Mouse (Mus musculus) limb, embryonic 10.5 days (tissue): ENCODE measurements at regions not wholly inside any gene's neighbourhood (a gene's known extent, or its start where the extent isn't known, plus 50 kb on each side); places are given as distances from the start of the nearest gene placed in this dataset.

ENCODE experiments used
- DNase-seq: peaks from one replicate; pipeline ENCODE4 v3.0.0-alpha.2; 2017; ENCODE audit warnings: low spot score
- H3K27ac ChIP-seq: fragments of 300-500 bp; sonication (generic); 2 replicates; pipeline ENCODE4 v1.5.1; 2016; ENCODE audit warnings: mild to moderate bottlenecking
- H3K27me3 ChIP-seq: fragments of 300-500 bp; sonication (generic); 2 replicates; pipeline ENCODE4 v1.6.1; 2016; ENCODE audit warnings: low read depth, mild to moderate bottlenecking; ENCODE audit not compliant: poor library complexity, severe bottlenecking
- H3K36me3 ChIP-seq: fragments of 300-500 bp; sonication (generic); 2 replicates; pipeline ENCODE4 v1.6.1; 2016; ENCODE audit warnings: mild to moderate bottlenecking, moderate library complexity
- H3K4me1 ChIP-seq: fragments of 300-500 bp; sonication (generic); 2 replicates; pipeline ENCODE4 v1.6.1; 2016
- H3K4me3 ChIP-seq: fragments of 300-500 bp; sonication (generic); 2 replicates; pipeline ENCODE4 v1.5.1; 2016; ENCODE audit warnings: mild to moderate bottlenecking, moderate library complexity
- H3K9me3 ChIP-seq: fragments of 300-500 bp; sonication (generic); replicated peaks from 2 replicates; pipeline ENCODE4 v1.6.1; 2016; ENCODE audit warnings: mild to moderate bottlenecking
- WGBS: fragments of 180-500 bp; shearing (Covaris S2); methylation state at CpG from one replicate; pipeline ENCODE4 v1.1.7; 2016; 5-methylcytosine and 5-hydroxymethylcytosine counted together

DNA sequence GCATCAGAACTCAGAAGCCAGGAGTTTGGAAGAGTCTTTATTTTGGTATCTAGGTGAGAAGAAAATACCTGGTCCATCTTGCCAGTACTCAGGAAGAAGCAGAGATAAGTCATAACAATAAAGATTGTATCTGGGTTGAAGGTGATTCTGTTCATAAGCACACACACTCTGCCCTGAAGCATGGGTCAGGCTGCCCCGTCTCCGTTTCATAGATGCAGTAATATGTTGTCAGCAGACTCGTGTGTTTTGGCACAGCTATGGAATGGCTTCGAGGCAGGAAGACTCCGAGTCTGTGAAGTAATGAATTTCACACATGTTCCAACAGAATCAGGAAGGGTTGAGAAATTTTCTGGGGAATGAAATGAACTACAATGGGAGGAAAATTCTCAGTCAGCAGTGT, 247.7 kb downstream of the Hivep2 start:
- Histone ChIP-seq H3K4me3 (no peak overlapping the region), H3K36me3 (no peaks in the 10 kb centered on the region), H3K27ac (no peak overlapping the region), H3K27me3 (no peaks in the 10 kb centered on the region), H3K9me3 (0 out of 2 replicates have a peak, but pooled peaks cover 2% of the 10 kb centered on the region), H3K4me1 (0 out of 2 replicates have a peak, but pooled peaks cover 8% of the 10 kb centered on the region)
- DNase-seq: no peak
- WGBS: 88% methylated on average over 5 of the region's 5 CpGs

DNA sequence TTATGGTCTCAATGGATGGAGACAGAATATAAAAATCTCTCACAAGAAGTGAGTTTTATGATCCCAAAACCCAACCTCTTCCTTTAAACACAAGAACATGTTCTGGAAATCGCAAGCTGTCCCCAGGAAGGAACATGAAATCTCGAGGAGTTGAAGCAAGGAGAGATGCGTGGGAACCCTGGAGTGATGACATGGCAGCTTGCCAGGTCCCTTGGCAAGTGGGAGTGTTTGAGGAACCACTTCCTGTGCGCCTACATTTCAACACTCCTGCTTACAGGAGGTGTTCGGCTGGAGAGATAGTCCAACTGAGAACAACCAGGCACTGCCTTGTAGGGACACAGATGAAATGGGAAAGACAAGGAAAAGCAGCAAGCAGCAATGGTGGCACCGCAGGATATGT, 246.1 kb downstream of the Hivep2 start:
- Histone ChIP-seq H3K4me1 (0 out of 2 replicates have a peak, but pooled peaks cover 8% of the 10 kb centered on the region), H3K36me3 (no peaks in the 10 kb centered on the region), H3K27me3 (no peaks in the 10 kb centered on the region), H3K27ac (no peak overlapping the region), H3K9me3 (no peaks in the 10 kb centered on the region), H3K4me3 (no peak overlapping the region)
- 79% methylated on average over 6 of the region's 6 CpGs for whole genome bisulfite sequencing
- no peak for DNase-seq

DNA sequence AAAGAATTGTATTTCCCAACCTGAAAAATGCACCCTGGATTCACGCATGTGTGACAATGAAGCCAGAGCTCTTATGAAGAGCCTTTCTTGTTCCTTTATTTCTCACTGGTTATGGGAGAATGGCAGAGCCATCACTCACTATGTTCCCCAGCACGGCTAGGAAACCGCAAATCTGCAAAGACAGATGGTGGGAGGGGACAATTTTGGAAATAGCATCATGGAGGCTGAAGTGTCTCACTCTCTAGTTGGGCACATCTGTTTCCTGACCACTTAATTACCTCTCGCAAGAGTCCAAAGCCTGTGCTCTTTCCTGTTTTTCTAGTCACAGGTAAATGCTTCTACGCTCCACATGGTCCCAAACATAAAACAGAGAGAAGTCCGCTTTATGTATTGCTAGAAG, 245.6 kb downstream of the Hivep2 start:
- H3K4me3 ChIP-seq: no peak overlapping the region
- H3K4me1 ChIP-seq: 0 out of 2 replicates have a peak, but pooled peaks cover 8% of the 10 kb centered on the region
- 80% methylated on average over 6 of the region's 6 CpGs for WGBS
- H3K27ac ChIP-seq: no peak overlapping the region
- H3K9me3 ChIP-seq: no peaks in the 10 kb centered on the region
- no peaks in the 10 kb centered on the region for H3K27me3 ChIP-seq
- DNase-seq: no peak
- H3K36me3 ChIP-seq: no peaks in the 10 kb centered on the region

DNA sequence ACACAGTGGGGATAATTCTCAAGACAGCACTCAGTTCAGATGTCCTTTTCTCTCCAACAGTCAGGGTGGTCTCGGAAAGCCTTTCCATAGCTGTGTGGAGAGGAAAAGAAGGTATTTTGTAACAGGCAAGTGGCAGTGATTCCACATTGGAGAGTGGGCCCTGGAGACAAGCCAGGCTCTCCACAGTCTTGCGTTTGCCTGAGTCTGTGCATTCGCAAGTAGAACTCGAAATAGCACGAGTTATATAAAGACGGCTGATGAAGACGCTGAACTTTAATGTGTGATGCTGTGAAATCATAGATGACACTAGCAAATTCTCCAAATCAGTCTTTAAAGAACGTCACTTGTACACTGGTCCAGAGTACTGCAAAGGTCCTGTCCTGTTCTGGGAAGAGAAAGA, 244.6 kb downstream of the Hivep2 start:
- Histone ChIP-seq H3K4me3 (no peak overlapping the region), H3K27ac (no peak overlapping the region), H3K36me3 (no peaks in the 10 kb centered on the region), H3K27me3 (no peaks in the 10 kb centered on the region), H3K4me1 (0 out of 2 replicates have a peak, but pooled peaks cover 8% of the 10 kb centered on the region), H3K9me3 (no peaks in the 10 kb centered on the region)
- DNase-seq: no peak
- 93% methylated on average over 8 of the region's 8 CpGs for WGBS

DNA sequence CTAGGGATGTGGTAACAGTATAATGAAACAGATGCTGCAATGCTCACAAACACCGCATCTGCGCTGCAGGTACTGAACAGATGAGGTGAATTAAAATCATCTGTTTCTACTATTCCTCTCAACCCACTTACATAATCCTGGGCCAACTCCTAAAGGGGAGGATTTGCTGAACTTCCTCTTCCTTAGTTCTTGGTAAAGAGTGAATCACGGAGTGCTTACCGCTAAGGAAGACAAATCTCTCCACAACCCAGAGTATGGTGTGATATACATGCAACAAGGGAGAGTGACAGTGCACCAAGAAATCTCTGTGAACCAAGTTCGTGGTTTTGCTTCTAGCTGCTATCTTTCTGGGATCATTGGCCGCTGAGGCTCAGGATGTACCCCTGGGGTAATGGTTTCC, 244.2 kb downstream of the Hivep2 start:
- no peak for DNase-seq
- H3K9me3 ChIP-seq: no peaks in the 10 kb centered on the region
- H3K27me3 ChIP-seq: no peaks in the 10 kb centered on the region
- 0 out of 2 replicates have a peak, but pooled peaks cover 8% of the 10 kb centered on the region for H3K4me1 ChIP-seq
- no peak overlapping the region for H3K4me3 ChIP-seq
- H3K27ac ChIP-seq: no peak overlapping the region
- WGBS: 86% methylated on average over 6 of the region's 6 CpGs
- no peaks in the 10 kb centered on the region for H3K36me3 ChIP-seq

DNA sequence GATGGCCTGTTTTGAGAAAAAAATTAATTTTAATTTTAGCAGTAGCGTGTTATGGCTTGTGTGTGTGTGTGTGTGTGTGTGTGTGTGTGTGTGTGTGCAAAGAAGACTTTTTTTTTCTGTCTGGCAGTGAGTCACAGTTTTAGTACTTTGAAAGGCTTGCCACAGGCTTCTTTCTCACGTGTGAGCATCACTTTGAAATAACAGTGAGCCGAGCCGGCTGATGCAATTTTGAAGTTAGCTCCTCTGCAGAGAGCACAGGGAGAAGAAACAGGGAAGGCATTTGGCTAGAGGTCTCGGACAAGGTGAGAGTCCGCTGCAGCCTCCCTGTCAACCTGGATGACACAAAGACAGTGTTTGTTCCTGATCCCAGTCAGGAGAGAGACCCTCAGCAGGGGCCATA, 242.3 kb downstream of the Hivep2 start:
- no peak overlapping the region for H3K4me3 ChIP-seq
- no peaks in the 10 kb centered on the region for H3K9me3 ChIP-seq
- H3K36me3 ChIP-seq: no peaks in the 10 kb centered on the region
- DNase-seq: no peak
- no peak overlapping the region for H3K27ac ChIP-seq
- 85% methylated on average over 6 of the region's 6 CpGs for WGBS
- H3K4me1 ChIP-seq: 0 out of 2 replicates have a peak, but pooled peaks cover 8% of the 10 kb centered on the region
- H3K27me3 ChIP-seq: no peaks in the 10 kb centered on the region

DNA sequence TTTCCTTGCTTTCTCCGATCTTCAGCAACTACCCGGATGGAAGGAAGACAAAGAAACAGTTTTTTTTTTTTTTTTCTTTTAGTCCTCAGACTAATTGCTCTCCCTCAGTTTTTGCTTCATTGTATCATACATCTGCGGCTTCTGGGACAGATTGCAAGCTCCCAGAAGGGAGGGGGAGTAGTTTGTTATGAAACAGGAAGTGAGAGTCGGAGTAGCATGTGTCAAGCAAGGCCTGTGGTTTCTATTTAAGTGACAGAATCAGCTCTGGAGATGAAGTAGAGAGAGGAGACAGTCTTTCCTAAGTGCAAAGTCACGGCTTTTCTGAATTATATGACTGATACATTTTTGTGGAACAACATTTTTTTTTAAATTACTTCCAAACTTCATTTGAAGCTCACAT, 241.7 kb downstream of the Hivep2 start:
- no peaks in the 10 kb centered on the region for H3K27me3 ChIP-seq
- no peak overlapping the region for H3K4me3 ChIP-seq
- DNase-seq: no peak
- WGBS: 74% methylated on average over 5 of the region's 5 CpGs
- 0 out of 2 replicates have a peak, but pooled peaks cover 8% of the 10 kb centered on the region for H3K4me1 ChIP-seq
- H3K27ac ChIP-seq: no peak overlapping the region
- no peaks in the 10 kb centered on the region for H3K36me3 ChIP-seq
- H3K9me3 ChIP-seq: no peaks in the 10 kb centered on the region

DNA sequence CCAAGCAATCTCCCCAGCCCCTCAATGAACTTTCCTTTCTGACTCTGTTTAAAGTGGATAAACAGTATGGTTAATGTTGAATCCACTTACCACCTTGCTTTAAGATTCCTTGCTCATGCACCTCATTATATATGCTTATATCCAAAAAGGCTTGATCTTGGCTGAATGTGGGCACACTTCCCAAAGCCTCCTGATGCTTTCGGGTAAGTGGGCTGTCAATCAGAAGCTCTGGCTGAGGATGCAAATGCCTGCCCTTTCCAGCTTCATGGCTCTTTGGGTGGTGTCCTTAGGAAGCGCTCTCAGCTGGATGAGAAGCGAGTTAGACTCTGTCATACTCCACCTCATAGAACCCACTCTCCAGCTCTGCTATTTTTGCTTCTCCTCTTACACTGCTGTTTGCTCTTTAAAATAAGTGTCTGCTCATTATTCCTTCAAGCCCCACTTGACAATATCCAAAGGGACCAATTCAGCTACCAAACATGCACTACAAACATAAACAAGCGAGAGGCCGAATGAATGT, 241.2 kb downstream of the Hivep2 start:
- Histone ChIP-seq H3K36me3 (no peaks in the 10 kb centered on the region), H3K4me3 (no peak overlapping the region), H3K27me3 (no peaks in the 10 kb centered on the region), H3K9me3 (no peaks in the 10 kb centered on the region), H3K4me1 (0 out of 2 replicates have a peak, but pooled peaks cover 7% of the 10 kb centered on the region), H3K27ac (no peak overlapping the region)
- WGBS: 86% methylated on average over 5 of the region's 5 CpGs
- DNase-seq: no peak
